9 mouse cellular contexts compared by ENCODE assay signal in genomic region chr13:83572469-83572868, GRCm38 (mm10).
DNase-seq lines count a peak whose midpoint lies in the region; ATAC-seq and TF ChIP-seq lines count a peak whose summit lies in the region.
"Had no signal": no experiment of that assay in that cellular context is flagged by ENCODE, and none has a peak within 500 bp of the region (broad histone marks: within the 10 kb centered on the region; RNA-seq: fewer than 3 reads in every experiment).

No protein-coding gene starts in this region.

- no peak for ATAC-seq in kidney, postnatal 0 days (replicated peaks; ENCODE audit: low FRiP score, low read depth)
- no peak for ATAC-seq in liver, embryonic 13.5 days (ENCODE audit: low read depth)

- no peak for TF ChIP-seq RAD21 in MEL (IDR thresholded peaks at IDR 0.05; ENCODE audit: low read depth, low read length)

- H3K27ac ChIP-seq in heart, adult 2 months = peak overlapping the region; percentile 80
- H3K27ac ChIP-seq in kidney, postnatal 0 days = peak overlapping the region; percentile 64
- no peak overlapping the region for H3K27ac ChIP-seq in MEL (ENCODE audit: control insufficient read depth, low read depth, low read length)
- peak overlapping the region; percentile 59; the same call in 1 of the 2 replicates for H3K27ac ChIP-seq in liver, embryonic 13.5 days

- H3K27me3 ChIP-seq in heart, adult 2 months (ENCODE audit: control insufficient read depth, insufficient read depth, low read length) = no peaks in the 10 kb centered on the region
- no peaks in the 10 kb centered on the region for H3K27me3 ChIP-seq in kidney, postnatal 0 days (ENCODE audit: insufficient read depth, low read length)
- no peaks in the 10 kb centered on the region for H3K27me3 ChIP-seq in MEL (ENCODE audit: control insufficient read depth in 1 of 2, insufficient read depth in 2 of 2, low read length in 2 of 2)
- no peaks in the 10 kb centered on the region for H3K27me3 ChIP-seq in liver, embryonic 13.5 days

- TF ChIP-seq POLR2A in heart, adult 2 months (IDR thresholded peaks at IDR 0.05; ENCODE audit: insufficient read depth, low read depth, low read length) = no peak
- TF ChIP-seq POLR2A in MEL (IDR thresholded peaks at IDR 0.05; ENCODE audit: control insufficient read depth in 1 of 2, insufficient read depth in 1 of 2, low read depth in 1 of 2, low read length in 2 of 2, poor library complexity in 1 of 2) = no peak

- H3K4me1 ChIP-seq in heart, adult 2 months (ENCODE audit: control insufficient read depth, insufficient read depth, low read length) = peaks cover 17% of the 10 kb centered on the region
- no peaks in the 10 kb centered on the region; the same call in 1 of the 2 replicates for H3K4me1 ChIP-seq in kidney, postnatal 0 days (replicated peaks; ENCODE audit: insufficient read depth, low read length)
- H3K4me1 ChIP-seq in MEL (ENCODE audit: control insufficient read depth in 1 of 2, insufficient read depth in 2 of 2, low read length in 2 of 2) = peaks cover 0 to 3% of the 10 kb centered on the region in 2 experiments; a peak in 2 of 4 replicates
- H3K4me1 ChIP-seq in liver, embryonic 13.5 days (replicated peaks) = peaks cover 29% of the 10 kb centered on the region

- H3K36me3 ChIP-seq in heart, adult 2 months (ENCODE audit: control insufficient read depth, insufficient read depth, low read length) = peaks cover 51% of the 10 kb centered on the region
- no peaks in the 10 kb centered on the region for H3K36me3 ChIP-seq in kidney, postnatal 0 days (ENCODE audit: insufficient read depth, low read length)
- peaks cover 0 to 7% of the 10 kb centered on the region in 2 experiments; a peak in 2 of 4 replicates for H3K36me3 ChIP-seq in MEL (ENCODE audit: control insufficient read depth in 1 of 2, insufficient read depth in 2 of 2, low read length in 2 of 2)
- H3K36me3 ChIP-seq in liver, embryonic 13.5 days = no peaks in the 10 kb centered on the region

- peak overlapping the region; percentile 28; the same call in 1 of the 2 replicates for H3K4me2 ChIP-seq in kidney, postnatal 0 days (ENCODE audit: low read length)
- peak overlapping the region; percentile 57 for H3K4me2 ChIP-seq in liver, embryonic 13.5 days

- no peak for TF ChIP-seq EP300 in heart, adult 2 months (IDR thresholded peaks at IDR 0.05; ENCODE audit: insufficient read depth, low read depth, low read length)
- no peak for TF ChIP-seq EP300 in MEL (IDR thresholded peaks at IDR 0.05; ENCODE audit: low read depth in 1 of 2, low read length in 2 of 2)

- H3K79me2 ChIP-seq in heart, adult 2 months (replicated peaks; ENCODE audit: control insufficient read depth, insufficient read depth, low read length) = peaks cover 1% of the 10 kb centered on the region
- H3K79me2 ChIP-seq in MEL (ENCODE audit: control insufficient read depth, insufficient read depth, low read length, poor library complexity) = no peaks in the 10 kb centered on the region

- intact Hi-C loops in heart, adult 2 months (cut with DNase I) = loop anchor here (2.0 kb wide), 1 partner anchor 48 kb away; no protein-coding TSS in a partner anchor

- peak overlapping the region; percentile 23 for H3K4me3 ChIP-seq in heart, adult 2 months
- no peak overlapping the region for H3K4me3 ChIP-seq in kidney, postnatal 0 days (replicated peaks; ENCODE audit: low read depth, low read length)
- H3K4me3 ChIP-seq in MEL (ENCODE audit: control insufficient read depth in 1 of 2, insufficient read depth in 1 of 2, low read depth in 2 of 2, low read length in 2 of 2) = peak overlapping the region; percentile 33 to 44
- 0 out of 2 replicates have a peak overlapping the region, but pooled peaks have one; percentile 20 for H3K4me3 ChIP-seq in liver, embryonic 13.5 days (replicated peaks)

- WGBS in heart, adult 2 months = 16% methylated on average over 5 of the region's 5 CpGs
- 51% methylated on average over 5 of the region's 5 CpGs for WGBS in kidney, postnatal 0 days
- WGBS in liver, embryonic 13.5 days (ENCODE audit: insufficient replicate concordance) = 21% methylated on average over 5 of the region's 5 CpGs

- peak overlapping the region; percentile 38; the same call in 1 of the 2 replicates for H3K9ac ChIP-seq in heart, adult 2 months (ENCODE audit: low read depth, low read length)
- H3K9ac ChIP-seq in kidney, postnatal 0 days (ENCODE audit: low read depth, low read length) = no peak overlapping the region
- H3K9ac ChIP-seq in MEL (ENCODE audit: control insufficient read depth, low read depth, low read length, poor library complexity, severe bottlenecking) = peak overlapping the region; percentile 29
- peak overlapping the region; percentile 50 for H3K9ac ChIP-seq in liver, embryonic 13.5 days

- no peak for TF ChIP-seq CTCF in heart, adult 2 months (IDR thresholded peaks at IDR 0.05)
- TF ChIP-seq CTCF in kidney, postnatal 0 days (IDR thresholded peaks at IDR 0.05; ENCODE audit: low read depth) = no peak
- TF ChIP-seq CTCF in MEL (IDR thresholded peaks at IDR 0.05 in 2 of 3, conservative IDR thresholded peaks at IDR 0.05 in 1 of 3; ENCODE audit: control insufficient read depth in 1 of 3, insufficient read depth in 1 of 3, low read depth in 2 of 3, low read length in 3 of 3, poor library complexity in 1 of 3, severe bottlenecking in 1 of 3) = no peak

- no peak for DNase-seq in heart, adult 2 months
- DNase-seq in heart, adult 8-10 months (ENCODE audit: low spot score) = no peak
- no peak for DNase-seq in kidney, postnatal 0 days (ENCODE audit: low spot score)
- no peak for DNase-seq in kidney, postnatal 10 days
- no peak for DNase-seq in MEL (ENCODE audit: low read depth, low spot score)
- DNase-seq in liver, embryonic 13.5 days = no peak
- no peak for DNase-seq in right cerebral cortex, postnatal 14 days
- DNase-seq in Muller cell, postnatal 12 days (ENCODE audit: inconsistent ontology term) = no peak
- DNase-seq: cerebellum, adult 18-20 months had no signal

- no peaks in the 10 kb centered on the region for H3K9me3 ChIP-seq in kidney, postnatal 0 days (replicated peaks; ENCODE audit: low read length)
- no peaks in the 10 kb centered on the region for H3K9me3 ChIP-seq in MEL (replicated peaks; ENCODE audit: insufficient read depth, low read length)
- H3K9me3 ChIP-seq in liver, embryonic 13.5 days (replicated peaks) = no peaks in the 10 kb centered on the region

TF ChIP-seq in MEL, 35 proteins besides CTCF, POLR2A, EP300 and RAD21:
- TF ChIP-seq ZC3H11A (IDR thresholded peaks at IDR 0.05; ENCODE audit: low read depth, low read length) = no peak
- peak; percentile 66; the same call in 1 of the 2 replicates for TF ChIP-seq MAX (IDR thresholded peaks at IDR 0.05; ENCODE audit: low read length)
